Mouse (Mus musculus) forebrain, embryonic 10.5 days (tissue): ENCODE data around the gene Cwc22. TPM values are rescaled to one million over a fixed set of nuclear protein-coding genes. Genes with fewer than 3 reads are reported as not detected.

Source experiments
- DNase-seq: peaks from one replicate; pipeline ENCODE4 v3.0.0-alpha.2; 2017; ENCODE audit warnings: low spot score; ENCODE audit errors: extremely low spot score
- H3K27ac ChIP-seq: fragments of 300-500 bp; sonication (generic); 2 replicates; pipeline ENCODE4 v1.5.1; 2016; ENCODE audit warnings: mild to moderate bottlenecking
- H3K27me3 ChIP-seq: fragments of 300-500 bp; sonication (generic); 2 replicates; pipeline ENCODE4 v1.6.1; 2016; ENCODE audit warnings: mild to moderate bottlenecking; ENCODE audit not compliant: poor library complexity, severe bottlenecking
- H3K36me3 ChIP-seq: fragments of 300-500 bp; sonication (generic); replicated peaks from 2 replicates; pipeline ENCODE4 v1.6.1; 2016; ENCODE audit warnings: mild to moderate bottlenecking, moderate library complexity
- H3K4me1 ChIP-seq: fragments of 300-500 bp; sonication (generic); 2 replicates; pipeline ENCODE4 v1.6.1; 2016
- H3K4me3 ChIP-seq: fragments of 300-500 bp; sonication (generic); 2 replicates; pipeline ENCODE4 v1.5.1; 2016; ENCODE audit warnings: mild to moderate bottlenecking, moderate library complexity
- H3K9me3 ChIP-seq: fragments of 300-500 bp; sonication (generic); 2 replicates; pipeline ENCODE4 v1.6.1; 2016; ENCODE audit warnings: mild to moderate bottlenecking, moderate library complexity
- WGBS: fragments of 180-500 bp; shearing (Covaris S2); methylation state at CpG from one replicate; pipeline ENCODE4 v1.1.7; 2016; 5-methylcytosine and 5-hydroxymethylcytosine counted together
- polyA plus RNA-seq: library from polyadenylated mRNA; unstranded; fragments of >200 nt; fragmentation: Nextera tagmentation; extraction: Ambion mirVana; gene quantifications from 2 replicates; pipeline ENCODE4 v1.2.1, GENCODE M21; 2016

Gene Cwc22
- polyA plus RNA-seq, 1 experiment from 2014 or later: 43.1 TPM

DNA sequence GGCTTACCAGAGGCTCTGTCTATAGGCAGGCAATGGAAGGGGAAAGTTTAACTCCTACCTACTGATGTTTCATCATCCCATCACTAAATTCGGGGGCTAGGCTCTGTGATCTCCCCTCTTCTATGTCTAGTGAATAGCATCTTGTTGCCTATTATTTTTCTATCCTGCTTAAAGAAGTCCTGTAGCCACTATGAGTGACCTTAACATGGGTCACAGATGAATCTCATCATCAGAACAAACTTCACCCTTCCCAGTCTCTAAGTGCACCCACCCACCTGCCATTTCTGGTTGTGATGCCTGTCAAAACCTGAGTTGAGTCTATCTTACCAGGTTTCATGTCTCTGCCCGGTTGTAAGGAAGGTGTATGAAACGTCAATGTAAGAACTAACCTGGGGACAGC lies 14.5 kb upstream of the Cwc22 start:
- DNase-seq: no peak
- WGBS: 90% methylated on average over 3 of the region's 3 CpGs
- Histone ChIP-seq H3K4me3 (no peak overlapping the region), H3K9me3 (no peaks in the 10 kb centered on the region), H3K36me3 (no peaks in the 10 kb centered on the region), H3K27me3 (no peaks in the 10 kb centered on the region), H3K27ac (no peak overlapping the region), H3K4me1 (no peaks in the 10 kb centered on the region)

DNA sequence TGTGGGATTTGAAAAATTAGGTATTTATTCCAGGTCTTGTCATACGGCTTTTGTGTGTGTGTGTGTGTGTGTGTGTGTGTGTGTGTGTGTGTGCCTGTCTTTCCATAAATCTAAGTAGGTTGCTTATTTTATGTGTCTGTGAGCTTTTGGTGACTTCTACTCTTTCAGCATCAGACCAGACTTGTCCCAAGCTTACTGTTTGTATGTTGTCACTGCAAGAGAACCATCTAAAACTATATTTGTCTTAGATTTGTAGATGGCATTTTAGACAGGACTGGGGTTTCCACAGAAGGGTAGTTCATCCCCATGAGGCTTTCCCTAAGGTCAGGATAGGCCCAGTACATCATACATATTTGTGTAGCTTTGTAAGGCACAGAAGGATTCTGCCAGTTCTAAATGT lies 13.2 kb upstream of the Cwc22 start:
- Histone ChIP-seq H3K4me3 (no peak overlapping the region), H3K4me1 (no peaks in the 10 kb centered on the region)
- DNase-seq: no peak

DNA sequence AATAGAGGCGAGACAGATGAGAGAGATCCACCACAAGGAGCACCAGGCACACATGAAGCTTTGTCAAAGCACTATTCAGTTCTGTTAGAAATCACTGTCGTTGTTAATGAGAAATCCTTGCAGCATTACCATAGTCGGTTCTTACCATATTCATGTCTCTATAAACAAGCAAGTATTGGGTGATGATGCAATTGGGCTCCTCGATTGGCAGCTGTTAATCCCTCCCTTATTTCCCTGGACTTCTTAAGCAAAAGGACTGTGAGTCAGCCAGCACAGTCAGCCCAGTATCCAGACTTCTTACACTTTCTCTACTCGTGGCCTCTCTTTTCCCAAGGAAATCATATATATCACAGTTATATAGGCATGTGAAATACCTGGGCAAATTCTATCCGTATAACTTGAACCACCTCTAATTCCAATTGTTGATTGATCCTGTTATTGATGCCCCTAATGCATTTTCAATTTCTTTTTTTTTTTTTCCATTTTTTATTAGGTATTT lies 5.3 kb upstream of the Cwc22 start:
- no peaks in the 10 kb centered on the region for H3K4me1 ChIP-seq
- no peak overlapping the region for H3K4me3 ChIP-seq
- WGBS: 90% methylated on average over 6 of the region's 6 CpGs
- no peaks in the 10 kb centered on the region for H3K9me3 ChIP-seq
- no peak for DNase-seq
- H3K27me3 ChIP-seq: no peaks in the 10 kb centered on the region
- no peaks in the 10 kb centered on the region for H3K36me3 ChIP-seq
- H3K27ac ChIP-seq: no peak overlapping the region

More for the DNA sequence above, 13.2 kb upstream of the Cwc22 start:
- Histone ChIP-seq H3K9me3 (no peaks in the 10 kb centered on the region), H3K27ac (no peak overlapping the region), H3K27me3 (no peaks in the 10 kb centered on the region), H3K36me3 (no peaks in the 10 kb centered on the region)
- 96% methylated on average over 1 of the region's 1 CpGs for WGBS

DNA sequence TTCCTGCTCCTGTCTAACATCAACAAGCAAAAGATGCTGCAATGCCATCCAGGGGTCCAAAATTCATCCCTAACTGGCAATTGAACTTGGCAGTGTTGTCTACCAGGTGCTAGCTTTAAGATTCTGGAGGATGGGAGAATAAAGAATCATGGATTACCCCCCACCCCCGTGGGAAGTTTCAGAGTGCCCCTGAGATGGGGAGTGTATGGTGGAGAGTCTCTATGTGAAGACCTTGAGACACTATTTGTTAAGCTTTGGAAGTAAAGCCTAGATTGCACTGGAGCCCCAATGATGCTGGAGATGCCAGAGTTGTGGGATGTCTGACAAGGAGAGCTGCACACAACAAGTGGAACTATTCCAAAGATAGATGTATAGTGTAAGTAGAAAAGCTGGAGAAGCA lies 3.9 kb upstream of the Cwc22 start:
- 67% methylated on average over 1 of the region's 1 CpGs for WGBS
- Histone ChIP-seq H3K4me3 (no peak overlapping the region), H3K27ac (no peak overlapping the region), H3K27me3 (no peaks in the 10 kb centered on the region), H3K4me1 (peaks cover 3% of the 10 kb centered on the region), H3K9me3 (no peaks in the 10 kb centered on the region), H3K36me3 (no peaks in the 10 kb centered on the region)
- DNase-seq: no peak

DNA sequence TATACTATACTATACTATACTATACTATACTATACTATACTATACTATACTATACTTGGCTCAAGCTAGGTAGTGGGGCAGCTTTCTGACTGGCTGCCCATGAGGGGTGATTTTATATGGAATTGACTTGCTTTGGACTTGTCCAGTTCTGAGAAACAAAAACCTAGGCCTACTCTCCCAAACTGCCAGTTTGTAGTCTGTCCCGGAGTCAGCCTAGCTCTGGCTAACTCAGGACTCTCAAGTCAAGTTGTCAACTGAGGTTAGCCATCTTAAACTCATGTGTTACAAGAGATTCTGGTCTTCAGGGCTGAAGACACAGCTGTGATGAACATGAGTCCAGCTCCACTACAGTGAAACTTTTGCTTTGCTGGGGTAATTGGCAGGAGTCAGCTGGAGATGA lies 3.3 kb upstream of the Cwc22 start:
- H3K27me3 ChIP-seq: no peaks in the 10 kb centered on the region
- DNase-seq: no peak
- H3K36me3 ChIP-seq: no peaks in the 10 kb centered on the region
- no peaks in the 10 kb centered on the region for H3K9me3 ChIP-seq
- H3K4me1 ChIP-seq: peaks cover 9% of the 10 kb centered on the region
- 76% methylated on average over 1 of the region's 1 CpGs for WGBS
- no peak overlapping the region for H3K4me3 ChIP-seq
- H3K27ac ChIP-seq: no peak overlapping the region

DNA sequence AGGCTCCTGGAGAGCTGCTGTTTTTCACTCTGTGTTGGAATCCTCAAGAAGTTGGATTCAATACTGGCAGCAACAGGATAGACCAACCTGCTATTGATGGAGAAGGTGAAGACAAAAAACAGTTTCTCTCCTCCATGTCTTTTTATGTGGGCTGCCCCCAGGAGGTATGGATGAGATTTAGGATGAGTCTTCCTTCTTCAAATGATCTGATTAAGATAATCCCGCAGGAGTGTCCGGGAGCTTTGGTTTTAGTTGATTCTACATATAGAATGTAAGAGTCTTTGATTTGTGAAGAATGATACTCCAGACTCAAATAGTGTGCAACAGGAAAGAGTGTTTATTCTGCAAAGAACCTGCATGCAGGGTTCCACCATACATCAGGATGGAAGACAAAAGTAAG lies 2.7 kb upstream of the Cwc22 start:
- no peaks in the 10 kb centered on the region for H3K27me3 ChIP-seq
- H3K4me1 ChIP-seq: peaks cover 9% of the 10 kb centered on the region
- 83% methylated on average over 2 of the region's 2 CpGs for WGBS
- no peak for DNase-seq
- no peak overlapping the region for H3K4me3 ChIP-seq
- H3K36me3 ChIP-seq: no peaks in the 10 kb centered on the region
- H3K27ac ChIP-seq: no peak overlapping the region
- H3K9me3 ChIP-seq: no peaks in the 10 kb centered on the region

DNA sequence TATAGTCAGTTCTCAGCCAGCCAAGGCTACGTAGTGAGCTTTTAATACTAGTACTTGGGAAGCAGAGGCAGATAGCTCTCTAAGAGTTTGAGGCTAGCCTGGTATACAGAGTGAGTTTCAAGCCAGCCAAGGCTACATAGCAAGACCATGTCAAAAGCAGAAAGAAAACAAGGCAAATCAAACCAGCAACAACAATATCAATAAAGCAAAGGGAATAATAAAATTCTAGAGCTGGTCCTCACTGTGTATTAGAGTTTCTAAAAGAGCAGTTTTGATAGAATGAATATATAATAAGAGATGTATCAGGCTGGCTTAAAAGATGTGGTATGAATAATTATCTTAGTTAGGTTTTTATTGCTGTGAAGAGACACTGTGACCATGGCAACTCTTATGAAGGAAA lies 2.0 kb upstream of the Cwc22 start:
- WGBS: 85% methylated on average over 1 of the region's 1 CpGs
- no peak overlapping the region for H3K4me3 ChIP-seq

DNA sequence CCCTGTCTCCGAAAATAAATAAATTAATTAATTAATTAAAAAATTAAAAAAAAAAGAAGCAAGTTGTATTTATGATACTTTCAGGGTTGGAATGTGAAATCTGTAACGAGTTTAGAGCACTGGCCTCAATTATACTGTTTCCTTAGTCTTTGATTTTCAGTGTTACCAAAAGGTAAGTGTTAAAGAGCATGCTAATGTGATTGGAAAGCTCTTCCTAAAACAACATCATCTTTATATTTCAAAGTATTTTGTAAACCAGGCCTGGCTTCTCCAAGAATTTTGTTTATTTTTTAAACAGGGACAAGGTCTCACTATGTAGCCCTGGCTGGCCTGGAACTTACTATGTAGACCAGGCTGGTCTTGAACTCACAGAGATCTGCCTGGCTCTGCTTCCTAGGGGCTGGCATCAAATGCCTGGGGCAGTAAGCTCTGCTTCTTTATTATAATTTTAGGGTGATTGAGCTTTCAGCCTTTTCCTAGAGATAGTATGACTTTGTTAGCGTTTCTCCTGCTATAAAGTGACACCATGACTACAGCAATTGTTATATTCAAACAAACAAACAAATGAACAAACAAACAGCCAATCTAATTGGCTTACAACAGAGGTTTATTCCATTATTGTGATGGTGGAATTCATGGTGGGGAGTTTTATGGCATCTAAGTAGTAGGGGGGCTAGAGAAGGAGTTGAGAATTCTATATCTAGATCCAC lies 1.1 kb upstream of the Cwc22 start:
- no peak overlapping the region for H3K27ac ChIP-seq

More for the DNA sequence above, 2.0 kb upstream of the Cwc22 start:
- no peaks in the 10 kb centered on the region for H3K9me3 ChIP-seq
- H3K27ac ChIP-seq: no peak overlapping the region
- peaks cover 9% of the 10 kb centered on the region for H3K4me1 ChIP-seq
- no peaks in the 10 kb centered on the region for H3K27me3 ChIP-seq
- no peaks in the 10 kb centered on the region for H3K36me3 ChIP-seq
- no peak for DNase-seq

DNA sequence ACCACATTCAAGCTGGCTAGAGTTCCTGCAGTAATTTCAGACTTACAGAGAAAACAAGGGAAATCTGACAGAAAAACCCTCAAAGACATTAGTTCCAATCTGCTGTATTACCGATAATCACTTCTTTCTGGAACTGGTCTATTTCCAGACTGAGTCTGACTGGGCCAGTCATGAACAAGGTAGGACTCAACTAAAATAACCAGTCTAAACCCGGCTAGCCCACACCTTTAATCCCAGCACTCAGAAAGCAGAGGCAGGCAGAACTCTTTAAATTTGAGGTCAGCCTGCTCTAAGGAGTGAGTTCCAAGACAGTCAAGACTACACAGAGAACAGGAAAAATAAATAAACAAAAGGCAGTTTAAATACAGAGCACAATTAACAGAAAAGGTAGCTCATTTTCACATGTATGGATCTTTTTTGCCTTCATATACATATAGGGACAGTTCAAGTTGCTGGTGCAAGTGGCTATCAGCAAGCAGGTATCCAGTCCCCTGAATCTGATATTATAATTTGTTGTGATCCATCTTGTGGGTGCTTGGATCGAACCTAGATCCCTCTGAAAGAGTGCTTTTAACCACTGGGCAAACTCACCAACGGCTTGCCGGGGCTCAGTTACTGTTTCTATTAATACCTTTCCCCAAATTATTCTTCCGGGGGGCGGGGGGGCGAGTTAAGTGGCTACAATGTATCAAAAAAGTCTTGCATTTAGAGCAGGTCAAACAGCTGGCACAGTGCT lies 1.1 kb downstream of the Cwc22 start:
- H3K27me3 ChIP-seq: no peaks in the 10 kb centered on the region
- peaks cover 10% of the 10 kb centered on the region for H3K36me3 ChIP-seq
- peaks cover 9% of the 10 kb centered on the region for H3K4me1 ChIP-seq
- H3K9me3 ChIP-seq: no peaks in the 10 kb centered on the region
- 53% methylated on average over 8 of the region's 8 CpGs for WGBS
- H3K27ac ChIP-seq: peak overlapping the region; percentile 94
- DNase-seq: no peak
- peak overlapping the region; percentile 76 for H3K4me3 ChIP-seq

More for the DNA sequence above, 1.1 kb upstream of the Cwc22 start:
- H3K4me3 ChIP-seq: no peak overlapping the region
- no peaks in the 10 kb centered on the region for H3K9me3 ChIP-seq
- peaks cover 4% of the 10 kb centered on the region; the same call in 1 of the 2 replicates for H3K36me3 ChIP-seq
- peaks cover 9% of the 10 kb centered on the region for H3K4me1 ChIP-seq
- no peaks in the 10 kb centered on the region for H3K27me3 ChIP-seq
- WGBS: 81% methylated on average over 3 of the region's 3 CpGs
- DNase-seq: no peak

DNA sequence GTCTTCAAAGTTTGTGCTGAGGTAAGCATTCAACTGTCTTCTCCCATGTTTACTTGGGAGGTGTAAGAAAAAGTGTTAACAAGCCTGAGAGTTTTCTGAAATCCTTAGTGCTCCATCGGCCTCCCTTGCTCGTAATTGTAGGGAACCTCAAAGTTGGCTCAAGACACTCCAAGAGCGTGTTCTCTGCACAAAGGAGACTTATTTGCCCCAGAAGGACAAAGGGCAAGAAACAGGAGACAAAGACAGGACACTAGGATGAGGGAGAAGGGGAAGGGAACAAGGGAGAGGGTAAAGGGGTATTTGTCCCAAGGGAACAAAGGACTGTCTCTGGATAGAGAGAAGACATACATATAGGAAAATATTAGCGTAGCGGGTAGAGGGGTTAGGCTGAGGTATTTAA lies 1.9 kb downstream of the Cwc22 start:
- 94% methylated on average over 5 of the region's 5 CpGs for WGBS
- Histone ChIP-seq H3K36me3 (peaks cover 16% of the 10 kb centered on the region), H3K27ac (no peak overlapping the region), H3K4me3 (no peak overlapping the region), H3K9me3 (no peaks in the 10 kb centered on the region), H3K4me1 (peaks cover 9% of the 10 kb centered on the region), H3K27me3 (no peaks in the 10 kb centered on the region)
- DNase-seq: no peak

DNA sequence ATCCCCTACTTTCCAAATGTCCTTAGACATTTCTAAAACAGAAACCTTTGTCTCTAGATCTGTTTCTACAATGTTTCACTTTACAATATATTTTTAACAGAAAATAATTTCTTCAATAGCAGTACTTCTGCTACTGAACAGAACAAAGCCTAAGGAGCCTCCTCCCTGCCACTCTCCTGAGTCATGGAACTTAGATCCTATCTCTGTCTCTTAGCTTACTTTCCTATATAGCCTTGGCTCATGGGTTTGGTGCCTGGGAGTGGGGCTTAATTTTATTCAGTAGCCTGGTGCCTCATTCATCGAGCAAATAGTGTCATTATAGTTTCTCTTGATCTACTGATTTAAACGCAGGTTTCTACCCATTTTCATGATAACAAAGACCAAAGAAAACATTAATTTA lies 4.2 kb downstream of the Cwc22 start:
- Histone ChIP-seq H3K9me3 (no peaks in the 10 kb centered on the region), H3K27me3 (no peaks in the 10 kb centered on the region), H3K27ac (no peak overlapping the region), H3K36me3 (peaks cover 24% of the 10 kb centered on the region), H3K4me1 (peaks cover 9% of the 10 kb centered on the region), H3K4me3 (no peak overlapping the region)
- no peak for DNase-seq
- 90% methylated on average over 2 of the region's 2 CpGs for WGBS

DNA sequence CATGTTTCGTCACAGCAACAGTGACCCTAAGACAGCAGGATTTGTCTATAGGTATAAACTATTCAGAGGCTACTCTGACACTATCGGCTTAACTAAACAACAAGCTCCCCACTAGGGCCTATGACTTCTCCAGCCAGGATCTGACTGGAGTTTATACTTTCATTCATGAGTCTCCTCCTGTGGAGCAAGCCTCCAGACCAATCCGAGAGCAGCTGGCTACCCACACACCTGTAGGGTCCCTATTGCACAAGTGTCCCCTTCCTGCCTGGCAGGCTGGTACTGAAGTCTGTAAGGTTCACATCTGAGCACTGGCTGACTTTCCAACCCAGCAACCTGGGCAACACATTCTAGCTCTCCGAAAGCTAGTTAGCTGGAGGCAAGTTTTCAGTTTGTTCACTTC lies 7.9 kb downstream of the Cwc22 start:
- H3K36me3 ChIP-seq: peaks cover 58% of the 10 kb centered on the region
- H3K27me3 ChIP-seq: no peaks in the 10 kb centered on the region
- DNase-seq: no peak
- WGBS: 94% methylated on average over 4 of the region's 4 CpGs
- H3K9me3 ChIP-seq: no peaks in the 10 kb centered on the region
- H3K27ac ChIP-seq: no peak overlapping the region
- no peaks in the 10 kb centered on the region for H3K4me1 ChIP-seq
- no peak overlapping the region for H3K4me3 ChIP-seq

DNA sequence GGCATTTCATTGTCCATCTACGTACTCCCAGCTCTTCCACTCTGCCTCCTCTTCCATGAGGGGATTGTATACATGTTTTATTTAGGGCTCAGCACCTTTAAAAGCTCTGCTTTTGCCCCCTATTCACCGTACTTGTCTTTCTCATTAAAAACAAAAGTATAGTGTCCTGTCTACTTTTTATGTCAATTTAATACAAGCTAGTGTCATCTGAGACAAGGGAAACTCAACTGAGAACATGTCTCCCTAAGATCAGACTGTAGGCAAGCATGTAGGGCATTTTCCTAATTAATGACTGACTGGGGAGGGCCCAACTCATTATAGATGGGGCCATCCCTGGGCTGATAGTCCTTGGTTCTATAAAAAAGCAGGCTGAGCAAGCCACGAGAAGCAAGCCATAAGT lies 8.4 kb downstream of the Cwc22 start:
- DNase-seq: no peak
- H3K4me3 ChIP-seq: no peak overlapping the region
- no peak overlapping the region for H3K27ac ChIP-seq
- peaks cover 63% of the 10 kb centered on the region for H3K36me3 ChIP-seq
- WGBS: 94% methylated on average over 3 of the region's 3 CpGs
- H3K9me3 ChIP-seq: no peaks in the 10 kb centered on the region
- H3K4me1 ChIP-seq: no peaks in the 10 kb centered on the region
- H3K27me3 ChIP-seq: no peaks in the 10 kb centered on the region
